Mouse (Mus musculus): ENCODE results near the gene Muc1.

Gene Muc1

DNA sequence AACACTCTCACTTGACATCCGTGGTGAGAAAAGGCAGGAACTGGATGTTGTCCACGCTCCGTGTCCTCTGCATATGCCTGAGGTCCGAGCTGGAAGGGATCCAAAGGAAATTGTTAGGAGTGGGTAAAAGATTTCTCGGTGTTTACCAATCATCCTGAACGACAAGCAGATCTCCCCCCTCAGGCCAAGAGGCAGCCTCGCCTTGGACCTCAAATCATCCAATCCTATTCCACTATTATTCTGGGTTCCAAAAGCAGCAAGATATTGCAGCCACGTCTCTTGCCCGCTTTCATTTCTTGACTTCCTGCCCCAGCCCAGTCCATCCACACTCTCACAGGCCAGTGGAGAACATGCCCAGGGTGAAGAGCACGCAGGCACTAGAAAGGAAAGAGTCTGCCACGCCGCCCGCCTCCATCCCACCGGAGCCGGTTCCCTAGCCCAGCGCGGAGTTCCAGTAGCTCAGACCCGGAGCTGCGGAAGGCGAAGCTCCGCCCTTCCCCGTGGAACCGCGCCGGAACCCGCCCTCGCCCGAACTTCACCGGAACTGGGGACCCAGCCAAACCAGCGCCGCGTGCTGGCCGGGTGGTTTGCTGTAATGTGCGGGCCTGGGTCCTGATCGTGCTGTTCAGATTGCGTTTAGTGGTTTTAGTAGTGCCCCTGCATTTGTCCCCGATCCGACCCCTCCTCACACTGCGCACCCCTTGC is 41.3 kb downstream of the Muc1 start, which contains the start of gene Slc50a1:
TSS of gene Slc50a1 (minus strand) at position 520 of the 705 bp plus-strand sequence.
- peak; percentile 57 to 82 for DNase-seq (ENCODE audit: low spot score in 2 of 2)

DNA sequence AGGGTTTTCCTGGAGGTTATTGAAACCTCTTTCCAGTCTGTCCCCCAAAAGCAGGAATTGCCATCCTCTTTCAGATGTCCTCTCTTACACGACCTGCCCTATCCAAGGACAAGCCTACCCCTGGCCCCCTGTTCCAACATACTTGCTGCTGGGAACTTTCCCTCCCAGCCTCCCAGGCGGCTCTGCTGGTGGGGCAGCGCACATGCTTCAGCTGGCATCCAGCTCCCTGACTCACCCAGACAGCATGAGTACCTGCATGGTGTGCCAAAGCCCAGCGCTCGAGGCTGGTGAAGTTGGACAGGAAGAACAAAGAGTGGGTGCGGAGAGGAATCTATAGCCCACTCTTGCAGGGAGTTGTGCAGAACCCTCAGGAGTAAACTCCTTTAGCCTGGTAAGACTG is 42.0 kb downstream of the Muc1 start:
- DNase-seq (ENCODE audit: low spot score in 2 of 2) = no peak

DNA sequence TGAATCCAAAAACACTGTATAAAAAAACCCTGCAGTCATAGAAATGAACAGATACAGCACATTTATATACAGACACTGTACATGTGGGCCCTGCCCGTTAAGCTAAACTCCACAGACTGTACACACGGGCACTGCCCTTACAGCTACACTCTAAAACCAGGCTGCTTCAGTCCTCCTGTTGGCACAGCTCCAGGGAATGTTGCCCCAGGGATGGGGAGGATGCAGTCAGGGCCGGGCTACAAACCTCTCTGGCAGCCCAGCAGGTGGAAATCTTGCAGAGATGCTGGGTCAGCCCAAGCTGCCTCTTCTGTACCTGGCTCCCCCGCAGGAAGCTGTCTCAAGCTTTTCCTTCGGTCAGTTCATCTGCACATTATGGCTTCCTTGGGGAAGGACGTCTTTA is 42.9 kb downstream of the Muc1 start:
- DNase-seq (ENCODE audit: low spot score in 2 of 2) = no peak

DNA sequence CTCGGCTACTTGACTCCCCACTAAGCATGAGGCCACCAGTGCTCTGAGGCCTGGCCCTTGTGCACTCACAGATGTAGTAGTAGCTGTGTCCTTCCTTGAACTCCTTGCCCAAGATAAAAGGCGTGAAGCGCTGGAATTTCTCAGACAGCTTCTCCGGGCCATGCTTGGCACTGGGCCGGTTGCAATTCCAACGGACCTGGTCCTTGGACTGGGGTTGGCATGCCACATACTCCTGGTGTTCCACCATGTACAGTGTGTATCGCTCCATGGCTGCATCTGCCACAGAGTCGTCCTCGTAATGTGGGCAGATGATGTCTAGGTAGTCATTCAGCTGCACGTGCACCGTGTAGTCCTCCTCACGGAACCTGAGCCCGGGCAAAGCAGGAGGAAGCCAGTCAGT is 47.2 kb downstream of the Muc1 start:
- no peak for DNase-seq (ENCODE audit: low spot score in 2 of 2)

GRCm38 (mm10) chr3:89277281-89278021 is 48.6 kb downstream of the Muc1 start:
- DNase-seq (ENCODE audit: low spot score in 2 of 2) = no peak

GRCm38 (mm10) chr3:89278107-89278506 is 49.2 kb downstream of the Muc1 start:
- DNase-seq (ENCODE audit: low spot score in 2 of 2) = no peak

DNA sequence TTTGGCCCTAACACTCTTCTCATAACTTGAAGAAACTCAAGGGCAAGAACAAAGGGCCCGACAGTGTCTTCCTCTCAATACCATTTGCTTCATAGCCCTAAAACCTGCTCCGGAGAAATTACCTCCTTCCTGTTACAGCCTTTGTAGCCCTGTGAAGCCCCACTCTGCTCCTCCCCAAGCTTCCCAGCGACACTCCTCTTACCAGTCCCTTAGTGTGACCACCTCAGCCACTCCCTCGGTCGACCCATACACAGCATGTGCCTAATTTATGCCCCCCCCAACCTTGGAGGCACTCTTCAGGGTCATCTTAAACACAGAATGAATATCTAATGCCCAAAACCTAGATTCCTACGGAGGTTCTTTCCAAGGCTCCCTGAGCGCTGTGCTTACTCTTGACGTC is 49.8 kb downstream of the Muc1 start:
- no peak for DNase-seq (ENCODE audit: low spot score in 2 of 2)

DNA sequence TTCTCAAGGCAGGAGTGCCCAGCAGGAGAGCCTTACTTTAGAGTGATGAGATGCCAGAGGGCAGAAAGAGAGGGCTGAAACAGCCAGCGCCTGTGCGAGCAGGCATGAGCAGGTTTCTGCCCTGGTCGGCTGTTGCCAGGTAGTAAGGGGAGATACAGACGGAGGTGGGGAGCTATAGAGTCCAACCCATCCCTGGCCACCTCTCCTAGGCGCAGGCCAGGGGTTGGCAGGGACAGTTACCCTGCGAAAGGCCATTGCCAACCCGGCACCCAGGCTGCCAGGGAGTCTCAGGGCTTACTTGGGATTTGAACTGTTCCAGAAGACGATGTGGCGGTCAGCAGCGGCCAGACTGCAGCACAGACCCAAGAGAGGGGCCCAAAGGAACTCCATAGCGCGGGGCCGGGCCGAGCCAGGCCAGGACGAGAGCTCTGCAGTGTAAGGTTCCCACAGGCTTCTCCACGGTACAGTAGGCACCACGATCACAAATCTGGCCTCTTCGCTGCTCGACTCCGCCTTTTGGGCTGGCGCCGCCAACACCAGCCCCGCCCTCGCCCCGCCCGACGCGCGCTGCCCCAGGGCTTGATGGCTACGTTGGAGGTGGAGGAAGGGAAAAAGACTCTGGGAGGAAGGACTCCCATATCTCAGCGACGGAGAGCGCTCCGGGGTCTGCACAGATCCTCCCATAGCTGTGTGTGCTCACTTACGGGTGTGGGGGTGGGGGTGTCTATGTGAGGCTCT is 50.5 kb downstream of the Muc1 start:
- peak in 1 of 2 experiments; percentile 63 for DNase-seq (ENCODE audit: low spot score in 2 of 2)

DNA sequence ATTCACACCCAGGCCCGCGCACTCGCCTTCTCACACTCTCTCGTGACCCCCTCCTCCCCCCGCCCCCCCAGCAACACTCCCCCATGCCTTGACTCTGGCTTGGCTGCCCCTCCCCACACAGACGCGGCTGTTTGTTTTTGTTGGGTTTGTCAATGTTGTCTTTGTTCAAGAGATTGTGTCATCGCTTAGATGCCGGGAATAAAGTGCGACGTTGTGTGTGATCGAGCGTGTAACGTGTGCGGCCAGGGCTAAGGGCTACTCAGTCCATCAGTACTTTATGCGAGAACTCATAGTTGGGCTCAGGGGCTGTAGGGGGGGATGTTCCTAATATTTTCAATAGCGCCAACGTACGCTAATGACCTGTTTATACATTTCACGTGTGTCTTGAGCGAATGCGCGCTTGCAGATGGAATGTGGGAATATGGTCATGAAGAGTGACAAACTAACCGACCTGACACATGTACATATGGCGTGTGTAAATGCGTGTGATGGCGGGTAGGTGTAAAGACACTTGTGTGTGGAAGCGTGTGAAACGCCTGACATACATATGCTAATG is 51.3 kb downstream of the Muc1 start:
- DNase-seq (ENCODE audit: low spot score in 2 of 2) = no peak

DNA sequence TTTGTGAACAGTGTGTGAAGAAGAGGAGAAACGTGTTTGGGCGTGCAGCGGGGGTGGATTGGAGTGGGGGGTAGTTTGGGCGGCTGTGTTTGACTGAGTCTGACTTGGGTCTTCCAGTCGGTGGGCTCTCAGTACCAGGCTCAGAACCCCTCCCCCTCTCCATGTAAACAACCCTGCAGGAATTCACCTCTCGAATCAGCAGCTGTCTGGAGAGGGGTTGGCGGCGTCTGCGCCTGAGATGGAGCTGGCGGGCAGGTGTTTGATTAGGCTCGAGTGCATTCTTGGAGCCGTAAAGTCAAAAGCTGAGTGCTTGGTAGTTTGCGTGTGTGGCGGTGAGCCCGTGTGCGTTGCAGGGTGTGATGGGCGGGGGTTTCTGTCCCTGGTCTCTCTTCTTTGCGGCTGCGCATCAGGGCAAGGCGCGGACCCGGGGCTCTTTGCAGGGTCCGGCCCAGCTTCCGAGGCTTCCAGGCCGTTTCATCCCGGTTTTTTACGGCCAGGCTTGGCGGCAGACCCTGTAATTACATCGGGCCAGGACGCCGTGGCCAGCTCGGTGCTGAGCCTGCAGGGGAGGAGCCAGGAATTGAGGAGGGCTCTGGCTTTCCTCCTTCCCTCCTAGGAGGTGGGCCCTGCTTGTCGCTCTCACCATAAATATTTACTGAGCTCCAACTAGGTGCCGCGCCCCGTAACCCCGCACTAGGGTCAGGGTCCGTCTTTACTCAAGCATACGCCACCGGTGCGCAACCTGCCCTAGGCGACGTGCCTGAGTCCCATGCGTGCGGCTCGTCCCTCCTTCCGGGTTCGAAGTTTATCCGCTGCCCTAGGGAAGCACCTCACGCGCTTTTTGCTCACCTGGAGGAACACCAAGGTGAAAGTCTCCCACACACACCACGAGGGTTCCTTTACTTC is 52.0 kb downstream of the Muc1 start, which contains the start of gene Efna1:
TSS of gene Efna1 (minus strand) at position 537 of the 906 bp plus-strand sequence.
- peak in 1 of 2 experiments; percentile 25 for DNase-seq (ENCODE audit: low spot score in 2 of 2)

GRCm38 (mm10) chr3:89281579-89282290 is 52.9 kb downstream of the Muc1 start:
- peak; percentile 65 to 87 for DNase-seq (ENCODE audit: low spot score in 2 of 2)

GRCm38 (mm10) chr3:89282291-89282643 is 53.4 kb downstream of the Muc1 start:
- no peak for DNase-seq (ENCODE audit: low spot score in 2 of 2)
